Mouse (Mus musculus): Measurements from ENCODE around the gene Yars.
A peak's percentile ranks its signal among the peaks of the same experiment; 100 is the strongest.

- TF ChIP-seq POLR2A (IDR thresholded peaks at IDR 0.05; ENCODE audit: extremely low read depth, insufficient read depth, low read length) (peak; percentile 85; the same call in 1 of the 2 replicates), CTCF (IDR thresholded peaks at IDR 0.05; ENCODE audit: extremely low read depth, insufficient read depth, low read length) (no peak)
Observed at GRCm38 (mm10) chr4:129189542-129190519, at the start of gene Yars, which contains the start of gene S100pbp.
